Mouse (Mus musculus): ENCODE data around the gene Oas2. TPM values are rescaled to one million over a fixed set of nuclear protein-coding genes. Genes with fewer than 3 reads are reported as not detected.

Gene Oas2
- polyA plus RNA-seq, 1 experiment from 2014 or later = 0.23 TPM

DNA sequence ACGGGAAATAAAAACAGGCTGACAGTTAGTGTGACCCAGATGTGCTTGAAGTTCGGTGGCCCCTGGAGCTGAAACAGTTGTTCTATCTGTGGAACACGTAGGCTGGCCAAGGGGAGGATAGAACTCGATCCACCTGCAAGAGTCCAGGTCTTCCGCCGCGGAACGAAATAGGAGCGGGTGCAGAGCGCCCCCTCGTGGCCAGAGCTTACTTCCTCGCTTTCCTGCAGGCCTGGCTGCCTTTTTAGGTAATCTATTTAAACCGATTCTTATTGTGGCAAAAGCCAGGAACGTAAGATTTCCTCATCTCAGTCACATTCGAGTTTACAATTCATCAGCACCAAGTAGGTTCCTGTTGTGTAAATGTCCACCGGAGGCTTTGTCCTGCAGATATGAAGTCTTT, 35.3 kb downstream of the Oas2 start:
- H3K27ac ChIP-seq (ENCODE audit: low read length) = no peak overlapping the region
- 3% methylated on average over 16 of the region's 16 CpGs for WGBS
- no peak overlapping the region for H3K4me3 ChIP-seq (ENCODE audit: low read length)
- H3K9ac ChIP-seq (ENCODE audit: low read depth, low read length) = no peak overlapping the region
- peaks cover 9% of the 10 kb centered on the region for H3K4me1 ChIP-seq (ENCODE audit: control insufficient read depth, insufficient read depth, low read length)
- H3K9me3 ChIP-seq (ENCODE audit: control insufficient read depth, low read length) = no peaks in the 10 kb centered on the region
- peaks cover 45% of the 10 kb centered on the region for H3K27me3 ChIP-seq (replicated peaks; ENCODE audit: control insufficient read depth, insufficient read depth, low read length)
- no peaks in the 10 kb centered on the region for H3K36me3 ChIP-seq (ENCODE audit: control insufficient read depth, insufficient read depth, low read length)
- peak; percentile 12; the same call in 1 of the 2 replicates for ATAC-seq
- H3K4me2 ChIP-seq (ENCODE audit: low read depth, low read length) = no peak overlapping the region

DNA sequence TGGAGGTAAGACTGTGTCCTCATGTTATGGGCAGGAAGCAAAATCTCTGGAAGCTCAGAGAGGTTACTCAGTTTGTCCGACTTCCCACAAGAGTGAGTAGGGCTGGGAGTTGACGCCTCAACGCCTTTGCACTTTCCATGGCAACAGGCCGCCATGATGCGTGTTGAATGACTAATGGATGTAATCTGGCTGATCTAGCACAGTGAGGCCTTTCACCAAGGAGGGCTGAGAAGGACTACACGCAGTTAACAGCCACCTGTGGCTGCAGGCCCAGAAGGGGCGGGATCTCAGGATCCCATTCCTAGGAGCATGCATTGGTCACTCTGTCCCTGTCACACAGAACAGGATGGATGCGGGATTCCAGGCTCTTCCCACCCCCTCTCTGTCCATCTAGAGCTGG, 36.9 kb downstream of the Oas2 start:
- ATAC-seq = no peak
- Histone ChIP-seq H3K9me3 (ENCODE audit: control insufficient read depth, low read length) (no peaks in the 10 kb centered on the region), H3K4me1 (ENCODE audit: control insufficient read depth, insufficient read depth, low read length) (peaks cover 9% of the 10 kb centered on the region), H3K36me3 (ENCODE audit: control insufficient read depth, insufficient read depth, low read length) (no peaks in the 10 kb centered on the region), H3K9ac (ENCODE audit: low read depth, low read length) (no peak overlapping the region), H3K27ac (ENCODE audit: low read length) (no peak overlapping the region), H3K27me3 (replicated peaks; ENCODE audit: control insufficient read depth, insufficient read depth, low read length) (peaks cover 51% of the 10 kb centered on the region), H3K4me3 (ENCODE audit: low read length) (no peak overlapping the region), H3K4me2 (ENCODE audit: low read depth, low read length) (no peak overlapping the region)
- WGBS = 72% methylated on average over 8 of the region's 8 CpGs

DNA sequence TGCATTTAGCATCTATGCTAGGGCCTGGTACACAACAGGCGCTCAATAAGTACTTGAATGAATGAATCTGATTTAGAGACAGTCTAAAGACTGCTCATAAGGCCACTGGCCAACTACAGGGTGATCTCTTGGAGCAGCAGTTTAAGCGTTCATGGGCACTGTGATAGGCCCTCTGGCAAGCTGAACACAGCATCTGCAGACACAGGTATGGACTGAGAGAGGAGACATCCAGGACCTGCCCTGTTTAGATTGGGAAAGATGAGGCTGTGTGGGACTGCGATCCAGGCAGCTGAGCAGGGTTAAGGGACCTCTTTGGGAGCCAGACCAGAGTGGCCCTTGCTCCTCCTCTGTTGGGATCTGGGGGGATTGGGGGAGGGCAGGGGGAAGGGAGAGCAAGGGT, 37.8 kb downstream of the Oas2 start, which contains the start of gene Dtx1:
TSS of gene Dtx1 (minus strand) at position 101 of the 400 bp plus-strand sequence.
- Histone ChIP-seq H3K9me3 (ENCODE audit: control insufficient read depth, low read length) (no peaks in the 10 kb centered on the region), H3K4me1 (ENCODE audit: control insufficient read depth, insufficient read depth, low read length) (peaks cover 9% of the 10 kb centered on the region), H3K27ac (ENCODE audit: low read length) (no peak within 1 kb of the TSS), H3K27me3 (replicated peaks; ENCODE audit: control insufficient read depth, insufficient read depth, low read length) (peaks cover 51% of the 10 kb centered on the region), H3K4me2 (ENCODE audit: low read depth, low read length) (peak within 1 kb of the TSS; percentile 68), H3K4me3 (ENCODE audit: low read length) (peak within 1 kb of the TSS; percentile 51), H3K9ac (ENCODE audit: low read depth, low read length) (peak within 1 kb of the TSS; percentile 65), H3K36me3 (ENCODE audit: control insufficient read depth, insufficient read depth, low read length) (no peaks in the 10 kb centered on the region)
- 34% methylated on average over 3 of the region's 3 CpGs for whole genome bisulfite sequencing
- ATAC-seq = no peak

GRCm38 (mm10) chr5:120711416-120711815, 38.2 kb downstream of the Oas2 start:
- peak overlapping the region; percentile 65 for H3K9ac ChIP-seq (ENCODE audit: low read depth, low read length)
- ATAC-seq = no peak

GRCm38 (mm10) chr5:120710826-120711248, 38.8 kb downstream of the Oas2 start:
- Histone ChIP-seq H3K4me3 (ENCODE audit: low read length) (peak overlapping the region; percentile 51), H3K4me1 (ENCODE audit: control insufficient read depth, insufficient read depth, low read length) (peaks cover 15% of the 10 kb centered on the region), H3K36me3 (ENCODE audit: control insufficient read depth, insufficient read depth, low read length) (no peaks in the 10 kb centered on the region), H3K27me3 (replicated peaks; ENCODE audit: control insufficient read depth, insufficient read depth, low read length) (peaks cover 51% of the 10 kb centered on the region), H3K9me3 (ENCODE audit: control insufficient read depth, low read length) (no peaks in the 10 kb centered on the region), H3K9ac (ENCODE audit: low read depth, low read length) (peak overlapping the region; percentile 65), H3K27ac (ENCODE audit: low read length) (no peak overlapping the region), H3K4me2 (ENCODE audit: low read depth, low read length) (peak overlapping the region; percentile 68)
- 1% methylated on average over 29 of the region's 34 CpGs for WGBS
- ATAC-seq = no peak

More at GRCm38 (mm10) chr5:120711416-120711815, 38.2 kb downstream of the Oas2 start:
- 1% methylated on average over 41 of the region's 43 CpGs for WGBS
- no peak overlapping the region for H3K27ac ChIP-seq (ENCODE audit: low read length)
- H3K4me3 ChIP-seq (ENCODE audit: low read length) = peak overlapping the region; percentile 51
- peaks cover 51% of the 10 kb centered on the region for H3K27me3 ChIP-seq (replicated peaks; ENCODE audit: control insufficient read depth, insufficient read depth, low read length)
- H3K9me3 ChIP-seq (ENCODE audit: control insufficient read depth, low read length) = no peaks in the 10 kb centered on the region
- H3K36me3 ChIP-seq (ENCODE audit: control insufficient read depth, insufficient read depth, low read length) = no peaks in the 10 kb centered on the region
- H3K4me2 ChIP-seq (ENCODE audit: low read depth, low read length) = peak overlapping the region; percentile 68
- peaks cover 13% of the 10 kb centered on the region for H3K4me1 ChIP-seq (ENCODE audit: control insufficient read depth, insufficient read depth, low read length)

GRCm38 (mm10) chr5:120710161-120710825, 39.4 kb downstream of the Oas2 start:
- Histone ChIP-seq H3K9me3 (ENCODE audit: control insufficient read depth, low read length) (no peaks in the 10 kb centered on the region), H3K4me2 (ENCODE audit: low read depth, low read length) (peak overlapping the region; percentile 68), H3K9ac (ENCODE audit: low read depth, low read length) (peak overlapping the region; percentile 65), H3K36me3 (ENCODE audit: control insufficient read depth, insufficient read depth, low read length) (no peaks in the 10 kb centered on the region), H3K27ac (ENCODE audit: low read length) (no peak overlapping the region), H3K27me3 (replicated peaks; ENCODE audit: control insufficient read depth, insufficient read depth, low read length) (peaks cover 51% of the 10 kb centered on the region), H3K4me1 (ENCODE audit: control insufficient read depth, insufficient read depth, low read length) (peaks cover 15% of the 10 kb centered on the region), H3K4me3 (ENCODE audit: low read length) (peak overlapping the region; percentile 51)
- peak; percentile 50 for ATAC-seq
- 5% methylated on average over 40 of the region's 40 CpGs for WGBS

GRCm38 (mm10) chr5:120706976-120707375, 42.7 kb downstream of the Oas2 start:
- Histone ChIP-seq H3K36me3 (ENCODE audit: control insufficient read depth, insufficient read depth, low read length) (no peaks in the 10 kb centered on the region), H3K4me2 (ENCODE audit: low read depth, low read length) (no peak overlapping the region), H3K9me3 (ENCODE audit: control insufficient read depth, low read length) (no peaks in the 10 kb centered on the region), H3K27ac (ENCODE audit: low read length) (no peak overlapping the region), H3K9ac (ENCODE audit: low read depth, low read length) (no peak overlapping the region), H3K4me1 (ENCODE audit: control insufficient read depth, insufficient read depth, low read length) (peaks cover 15% of the 10 kb centered on the region), H3K27me3 (replicated peaks; ENCODE audit: control insufficient read depth, insufficient read depth, low read length) (peaks cover 33% of the 10 kb centered on the region), H3K4me3 (ENCODE audit: low read length) (no peak overlapping the region)
- ATAC-seq = no peak
- 42% methylated on average over 13 of the region's 13 CpGs for WGBS

GRCm38 (mm10) chr5:120706541-120706940, 43.1 kb downstream of the Oas2 start:
- Histone ChIP-seq H3K9me3 (ENCODE audit: control insufficient read depth, low read length) (no peaks in the 10 kb centered on the region), H3K27me3 (replicated peaks; ENCODE audit: control insufficient read depth, insufficient read depth, low read length) (peaks cover 29% of the 10 kb centered on the region), H3K4me2 (ENCODE audit: low read depth, low read length) (no peak overlapping the region), H3K4me1 (ENCODE audit: control insufficient read depth, insufficient read depth, low read length) (peaks cover 15% of the 10 kb centered on the region), H3K36me3 (ENCODE audit: control insufficient read depth, insufficient read depth, low read length) (no peaks in the 10 kb centered on the region), H3K27ac (ENCODE audit: low read length) (no peak overlapping the region), H3K9ac (ENCODE audit: low read depth, low read length) (no peak overlapping the region), H3K4me3 (ENCODE audit: low read length) (no peak overlapping the region)
- no peak for ATAC-seq
- WGBS = 11% methylated on average over 14 of the region's 16 CpGs

- no peaks in the 10 kb centered on the region for H3K36me3 ChIP-seq (ENCODE audit: control insufficient read depth, insufficient read depth, low read length)
- H3K27ac ChIP-seq (ENCODE audit: low read length) = no peak overlapping the region
- no peak for ATAC-seq
- no peaks in the 10 kb centered on the region for H3K9me3 ChIP-seq (ENCODE audit: control insufficient read depth, low read length)
- WGBS = 41% methylated on average over 6 of the region's 6 CpGs
- no peak overlapping the region for H3K4me3 ChIP-seq (ENCODE audit: low read length)
- H3K4me1 ChIP-seq (ENCODE audit: control insufficient read depth, insufficient read depth, low read length) = peaks cover 5% of the 10 kb centered on the region
- no peak overlapping the region for H3K9ac ChIP-seq (ENCODE audit: low read depth, low read length)
- H3K4me2 ChIP-seq (ENCODE audit: low read depth, low read length) = no peak overlapping the region
- peaks cover 8% of the 10 kb centered on the region for H3K27me3 ChIP-seq (replicated peaks; ENCODE audit: control insufficient read depth, insufficient read depth, low read length)
Measured at GRCm38 (mm10) chr5:120704421-120704820, 45.2 kb downstream of the Oas2 start.
